In genomic region chr15:25984067-25984733, GRCm38 (mm10) we compare ENCODE assay signal across 8 mouse cellular contexts. TPM values are rescaled to one million over a fixed set of nuclear protein-coding genes. Genes with fewer than 3 reads are reported as not detected.
DNase-seq lines count a peak whose midpoint lies in the region; ATAC-seq and TF ChIP-seq lines count a peak whose summit lies in the region.

Gene Zfp622, plus strand, starts transcription at chr15:25984366.

- peak; percentile 93 for ATAC-seq in activated CD4-positive, CD25-positive, alpha-beta regulatory T cell, adult 4 months

- peak within 1 kb of the TSS; percentile 48 for H3K4me3 ChIP-seq in cortical plate, adult 2 months (ENCODE audit: insufficient read depth, low read length)
- H3K4me3 ChIP-seq in megakaryocyte, embryonic 14.5 days (replicated peaks) = peak within 1 kb of the TSS; percentile 96

- TF ChIP-seq CTCF in cortical plate, adult 2 months (IDR thresholded peaks at IDR 0.05; ENCODE audit: extremely low read depth, insufficient read depth, low read length) = no peak

- DNase-seq in gastrocnemius, adult 8-10 months (ENCODE audit: low spot score in 2 of 2) = peak; percentile 92 to 93
- DNase-seq in hindlimb bud, embryonic 11.5 days (ENCODE audit: extremely low spot score, low read depth, low spot score) = peak; percentile 91
- peak; percentile 83 to 97 for DNase-seq in left cerebral cortex, adult 8-10 months (ENCODE audit: low spot score in 2 of 2)
- DNase-seq in right cerebral cortex, postnatal 10 days (ENCODE audit: low spot score in 2 of 2) = peak; percentile 98
- peak; percentile 84 for DNase-seq in urinary bladder, postnatal 25 days (ENCODE audit: low spot score)

- H3K4me1 ChIP-seq in cortical plate, adult 2 months (ENCODE audit: control insufficient read depth, insufficient read depth, low read length) = peaks cover 5% of the 10 kb centered on the region; the same call in 1 of the 2 replicates
- peaks cover 36% of the 10 kb centered on the region for H3K4me1 ChIP-seq in megakaryocyte, embryonic 14.5 days

- H3K27me3 ChIP-seq in megakaryocyte, embryonic 14.5 days (replicated peaks) = no peaks in the 10 kb centered on the region

- H3K9me3 ChIP-seq in megakaryocyte, embryonic 14.5 days = no peaks in the 10 kb centered on the region

- peak within 1 kb of the TSS; percentile 44 for H3K27ac ChIP-seq in cortical plate, adult 2 months (ENCODE audit: insufficient read depth, low read length)

- H3K36me3 ChIP-seq in megakaryocyte, embryonic 14.5 days (replicated peaks; ENCODE audit: low read length) = peaks cover 25% of the 10 kb centered on the region

- TF ChIP-seq POLR2A in cortical plate, adult 2 months (IDR thresholded peaks at IDR 0.05; ENCODE audit: extremely low read depth, insufficient read depth, low read length) = peak; percentile 97

RNA-seq across cellular contexts. Expression of gene Zfp622, which starts in this region (rescaled TPM):
- polyA plus RNA-seq in activated CD4-positive, CD25-positive, alpha-beta regulatory T cell, adult 4 months (2017; shearing (Covaris generic)) = 10 to 100 TPM in 1 of 2 experiments, 1 to 10 TPM in 1; 8.8 to 15.9 TPM
- 34.7 and 36.5 TPM in 2 replicates for polyA plus RNA-seq in cortical plate, adult 2 months (2012; rRNA removed)
- 10 to 100 TPM; 25.6 to 32.1 (median 27.9) TPM for total RNA-seq in gastrocnemius, adult 8-10 months (2022)
- 10 to 100 TPM; 44.8 to 58.8 (median 49.7) TPM for total RNA-seq in left cerebral cortex, adult 8-10 months (2022)
- polyA plus RNA-seq in megakaryocyte, embryonic 14.5 days (2012; ENCODE audit: insufficient read depth, low replicate concordance) = 30.6 and 36.8 TPM in 2 replicates

Comparison
In these comparisons a context has a peak if more than half of its experiments do, and no peak if none do; other contexts are left out.
1. Peak in every context shown above with its lines: DNase-seq, ATAC-seq, H3K4me3 ChIP-seq and H3K27ac ChIP-seq.